Mouse (Mus musculus) c-Kit-negative CD71-positive TER-119-positive erythroid progenitor cells, embryonic 14.5 days (primary cell): ENCODE data around the gene Ppp2r3d.

ENCODE experiments used
- DNase-seq: peaks from one replicate; pipeline ENCODE4 v3.0.0-alpha.2; 2013; ENCODE audit warnings: low read depth, low spot score

The Ppp2r3d gene

DNA sequence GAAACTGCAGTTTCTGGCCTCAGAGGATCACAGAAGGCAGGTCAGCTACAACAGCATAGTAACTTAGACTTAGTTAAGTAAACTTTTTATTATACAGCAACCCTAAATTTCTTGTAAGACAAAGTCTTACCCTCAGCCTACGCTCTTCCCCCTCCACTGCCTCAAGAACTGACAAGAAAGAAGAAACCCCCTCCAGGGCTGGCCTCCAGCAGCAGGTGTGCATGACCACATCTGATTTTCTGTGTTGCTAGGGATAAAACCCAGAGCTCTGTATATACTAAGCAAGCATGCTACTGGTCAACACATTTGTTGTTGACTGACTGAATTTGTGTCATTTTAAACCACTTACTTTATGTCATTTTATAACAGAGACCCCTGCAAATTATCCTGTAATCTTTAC lies 65.1 kb downstream of the Ppp2r3d start:
- DNase-seq = no peak

DNA sequence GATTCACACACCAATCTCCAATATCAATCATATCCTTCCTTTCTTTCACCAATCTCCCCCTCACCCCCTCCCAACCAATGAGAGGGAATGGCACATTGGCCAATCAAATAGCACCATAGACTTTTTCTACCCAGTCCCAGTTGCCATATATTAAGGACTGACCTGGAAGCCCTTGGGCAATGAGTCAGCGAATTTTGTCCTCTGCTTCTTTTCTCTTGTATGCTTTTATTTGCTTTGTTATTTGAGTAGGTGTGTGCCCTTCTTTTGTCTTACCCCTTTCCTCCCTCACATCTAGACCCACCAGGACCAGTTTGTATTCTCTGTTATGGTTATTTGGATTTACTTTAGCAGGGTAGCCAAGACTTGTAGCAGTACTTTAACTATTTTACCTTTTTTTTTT lies 68.1 kb downstream of the Ppp2r3d start:
- no peak for DNase-seq
